Mouse (Mus musculus): ENCODE measurements around the gene Arf1. TPM values are rescaled to one million over a fixed set of nuclear protein-coding genes. Genes with fewer than 3 reads are reported as not detected.

Gene Arf1
- 100 to 1,000 TPM; 389 TPM for total RNA-seq (2021)

- DNase-seq: peak; percentile 97
- intact Hi-C loops (cut with DNase I): no loop called here
These were observed at the start of gene Arf1 for GRCm38 (mm10) chr11:59228122-59228953. TSS of gene Arf1 (minus strand) at chr11:59228270.

- intact Hi-C loops (cut with DNase I): no loop called here
These were observed 48.8 kb upstream of the Arf1 start for GRCm38 (mm10) chr11:59276877-59277276.

GRCm38 (mm10) chr11:59274184-59274583, 46.1 kb upstream of the Arf1 start:
- intact Hi-C loops (cut with DNase I): no loop called here
- no peak for DNase-seq

More at GRCm38 (mm10) chr11:59276877-59277276, 48.8 kb upstream of the Arf1 start:
- DNase-seq: no peak

- DNase-seq: no peak
- intact Hi-C loops (cut with DNase I): no loop called here
These were observed 38.7 kb upstream of the Arf1 start for GRCm38 (mm10) chr11:59266727-59267126.

GRCm38 (mm10) chr11:59265154-59265813, 37.2 kb upstream of the Arf1 start:
- DNase-seq: no peak
- intact Hi-C loops (cut with DNase I): no loop called here

GRCm38 (mm10) chr11:59264593-59264992, 36.5 kb upstream of the Arf1 start:
- intact Hi-C loops (cut with DNase I): no loop called here
- peak; percentile 45 for DNase-seq

GRCm38 (mm10) chr11:59263870-59264563, 35.9 kb upstream of the Arf1 start:
- intact Hi-C loops (cut with DNase I): no loop called here
- peak; percentile 78 for DNase-seq

- DNase-seq: no peak
- intact Hi-C loops (cut with DNase I): no loop called here
These were observed 34.2 kb upstream of the Arf1 start for GRCm38 (mm10) chr11:59262308-59262707.

- no peak for DNase-seq
- intact Hi-C loops (cut with DNase I): no loop called here
These were observed 32.8 kb upstream of the Arf1 start for GRCm38 (mm10) chr11:59260706-59261493.

GRCm38 (mm10) chr11:59259647-59260046, 31.6 kb upstream of the Arf1 start:
- intact Hi-C loops (cut with DNase I): no loop called here
- no peak for DNase-seq

- intact Hi-C loops (cut with DNase I): no loop called here
- DNase-seq: no peak
These were observed 20.0 kb upstream of the Arf1 start for GRCm38 (mm10) chr11:59248101-59248500.

GRCm38 (mm10) chr11:59243856-59244255, 15.8 kb upstream of the Arf1 start:
- intact Hi-C loops (cut with DNase I): loop anchor here (5.0 kb wide), 1 partner anchor 53 kb away; no protein-coding TSS in a partner anchor
- no peak for DNase-seq

- intact Hi-C loops (cut with DNase I): loop anchor here (5.0 kb wide), 1 partner anchor 55 kb away; no protein-coding TSS in a partner anchor
- DNase-seq: peak; percentile 22
These were observed 13.8 kb upstream of the Arf1 start for GRCm38 (mm10) chr11:59241841-59242240.

- intact Hi-C loops (cut with DNase I): loop anchor here (5.0 kb wide), 1 partner anchor 58 kb away; no protein-coding TSS in a partner anchor
- peak; percentile 39 for DNase-seq
These were observed 11.7 kb upstream of the Arf1 start for GRCm38 (mm10) chr11:59239796-59240195.

GRCm38 (mm10) chr11:59239428-59239785, 11.3 kb upstream of the Arf1 start:
- intact Hi-C loops (cut with DNase I): no loop called here
- no peak for DNase-seq

- peak; percentile 91 for DNase-seq
- intact Hi-C loops (cut with DNase I): no loop called here
These were observed 10.7 kb upstream of the Arf1 start for GRCm38 (mm10) chr11:59238525-59239427.

- no peak for DNase-seq
- intact Hi-C loops (cut with DNase I): no loop called here
These were observed 4.7 kb upstream of the Arf1 start for GRCm38 (mm10) chr11:59232797-59233196.

GRCm38 (mm10) chr11:59230144-59230760, 2.2 kb upstream of the Arf1 start:
- intact Hi-C loops (cut with DNase I): no loop called here
- peak; percentile 70 for DNase-seq

- intact Hi-C loops (cut with DNase I): no loop called here
- DNase-seq: no peak
These were observed 407 bp downstream of the Arf1 start for GRCm38 (mm10) chr11:59227604-59228121.
